Mouse (Mus musculus): Measurements from ENCODE around the gene H3f3b. TPM values are rescaled to one million over a fixed set of nuclear protein-coding genes. Genes with fewer than 3 reads are reported as not detected.
A peak's percentile ranks its signal among the peaks of the same experiment; 100 is the strongest.

The H3f3b gene
- total RNA-seq, 1 experiment from 2014 or later, result 997 TPM

GRCm38 (mm10) chr11:116055873-116056272 is 28.1 kb upstream of the H3f3b start:
- ATAC-seq (replicated peaks in 1 of 2; ENCODE audit: insufficient read depth in 1 of 2, low FRiP score in 2 of 2, low TSS enrichment in 1 of 2, low read depth in 1 of 2, poor library complexity in 2 of 2, severe bottlenecking in 2 of 2), result no peak

DNA sequence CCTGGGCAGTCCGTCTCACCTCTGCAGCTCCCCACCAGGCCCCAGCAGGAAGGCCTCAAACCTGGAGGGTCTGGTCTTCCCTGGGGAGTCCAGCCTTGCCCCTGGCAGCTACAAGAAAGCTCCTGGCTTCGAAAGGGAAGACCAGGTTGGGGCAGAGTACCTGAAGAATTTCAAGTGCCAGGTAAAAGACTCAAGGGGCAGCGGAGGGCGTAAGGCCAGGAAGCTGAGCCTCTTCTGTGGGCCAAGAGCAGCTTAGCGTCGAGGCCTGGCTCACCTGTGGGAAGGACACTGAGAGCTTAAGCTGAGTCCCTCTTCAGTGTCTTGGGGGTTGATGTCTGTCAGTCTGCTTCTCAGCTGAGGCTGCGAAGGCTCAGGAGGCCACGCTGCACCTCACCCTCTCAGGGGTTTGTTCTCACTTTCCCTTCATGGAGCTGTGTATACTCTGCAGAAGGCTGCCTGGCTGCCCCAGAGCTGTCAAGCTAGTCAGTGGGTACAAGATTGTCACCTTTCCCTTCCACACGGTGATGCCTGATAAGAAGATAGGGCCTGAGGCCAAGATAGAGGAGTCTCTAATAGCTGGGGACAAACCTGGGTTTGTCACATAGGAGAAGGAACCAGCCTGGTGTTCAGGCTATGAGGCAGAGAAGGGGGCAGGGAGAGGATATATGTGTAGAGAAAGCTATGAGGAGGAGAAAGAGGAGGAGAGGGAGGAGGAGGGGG is 25.9 kb upstream of the H3f3b start:
- no peak for ATAC-seq (replicated peaks in 1 of 2; ENCODE audit: insufficient read depth in 1 of 2, low FRiP score in 2 of 2, low TSS enrichment in 1 of 2, low read depth in 1 of 2, poor library complexity in 2 of 2, severe bottlenecking in 2 of 2)

DNA sequence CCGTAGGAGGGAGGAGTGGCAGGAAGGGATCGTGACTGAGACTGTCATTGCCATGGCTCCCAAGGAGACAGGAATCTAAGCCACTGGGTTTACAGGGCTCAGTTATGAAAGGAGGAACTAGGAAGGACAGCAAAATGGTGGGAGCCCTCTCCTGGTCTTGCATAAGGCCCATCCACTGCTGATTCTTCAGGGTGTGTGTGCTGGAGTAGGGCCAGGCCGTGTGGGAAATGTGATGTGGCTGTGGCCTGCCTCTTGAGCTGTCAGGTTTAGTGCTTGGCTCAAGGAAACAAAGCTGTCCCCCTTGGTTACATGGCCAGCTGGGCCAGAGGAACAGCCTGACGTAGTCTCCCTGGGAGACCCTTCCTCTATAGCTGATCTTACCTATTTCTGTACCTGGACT is 22.4 kb upstream of the H3f3b start:
- no peak for ATAC-seq (replicated peaks in 1 of 2; ENCODE audit: insufficient read depth in 1 of 2, low FRiP score in 2 of 2, low TSS enrichment in 1 of 2, low read depth in 1 of 2, poor library complexity in 2 of 2, severe bottlenecking in 2 of 2)

DNA sequence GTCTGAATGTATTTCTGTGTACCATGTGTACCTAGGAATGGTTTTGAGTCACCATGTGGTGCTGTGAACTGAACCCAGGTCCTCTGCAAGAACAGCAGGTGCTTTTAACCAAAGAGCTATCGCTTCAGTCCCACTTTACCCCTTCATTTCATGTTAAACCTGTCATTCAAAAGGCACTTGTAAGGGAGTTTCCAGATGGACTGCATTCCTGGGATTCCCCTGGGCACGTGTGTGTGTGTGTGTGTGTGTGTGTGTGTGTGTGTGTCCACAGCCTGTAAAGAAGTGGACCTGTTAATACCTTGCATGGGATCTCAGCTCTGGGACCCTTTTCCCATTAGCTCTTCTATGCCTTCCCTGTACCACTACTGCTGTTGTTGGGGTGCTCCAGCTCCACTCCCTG is 21.8 kb upstream of the H3f3b start:
- ATAC-seq (replicated peaks in 1 of 2; ENCODE audit: insufficient read depth in 1 of 2, low FRiP score in 2 of 2, low TSS enrichment in 1 of 2, low read depth in 1 of 2, poor library complexity in 2 of 2, severe bottlenecking in 2 of 2), result no peak

- ATAC-seq (replicated peaks in 1 of 2; ENCODE audit: insufficient read depth in 1 of 2, low FRiP score in 2 of 2, low TSS enrichment in 1 of 2, low read depth in 1 of 2, poor library complexity in 2 of 2, severe bottlenecking in 2 of 2), result no peak
Observed at GRCm38 (mm10) chr11:116045173-116045572, 17.4 kb upstream of the H3f3b start.

DNA sequence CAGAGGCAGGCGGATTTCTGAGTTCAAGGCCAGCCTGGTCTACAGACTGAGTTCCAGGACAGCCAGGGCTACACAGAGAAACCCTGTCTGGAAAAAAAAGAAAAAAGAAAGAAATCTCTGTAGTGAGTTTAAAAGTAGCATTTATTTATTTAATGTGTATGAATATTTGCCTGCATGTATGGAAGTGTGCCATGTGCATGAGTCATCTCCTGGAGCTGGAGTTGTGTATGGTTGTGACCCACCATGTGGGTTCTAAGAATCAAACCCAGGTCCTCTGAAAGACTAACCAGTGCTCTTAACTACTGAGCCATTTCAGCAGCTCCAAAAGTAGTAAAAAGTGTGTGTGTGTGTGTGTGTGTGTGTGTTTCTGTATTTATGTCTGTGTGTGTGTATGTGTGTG is 15.5 kb upstream of the H3f3b start:
- ATAC-seq (replicated peaks in 1 of 2; ENCODE audit: insufficient read depth in 1 of 2, low FRiP score in 2 of 2, low TSS enrichment in 1 of 2, low read depth in 1 of 2, poor library complexity in 2 of 2, severe bottlenecking in 2 of 2), result no peak

GRCm38 (mm10) chr11:116042372-116043138 is 14.8 kb upstream of the H3f3b start:
- ATAC-seq (replicated peaks in 1 of 2; ENCODE audit: insufficient read depth in 1 of 2, low FRiP score in 2 of 2, low TSS enrichment in 1 of 2, low read depth in 1 of 2, poor library complexity in 2 of 2, severe bottlenecking in 2 of 2), result no peak

GRCm38 (mm10) chr11:116041833-116042232 is 14.1 kb upstream of the H3f3b start:
- ATAC-seq (replicated peaks in 1 of 2; ENCODE audit: insufficient read depth in 1 of 2, low FRiP score in 2 of 2, low TSS enrichment in 1 of 2, low read depth in 1 of 2, poor library complexity in 2 of 2, severe bottlenecking in 2 of 2), result no peak

- ATAC-seq (replicated peaks in 1 of 2; ENCODE audit: insufficient read depth in 1 of 2, low FRiP score in 2 of 2, low TSS enrichment in 1 of 2, low read depth in 1 of 2, poor library complexity in 2 of 2, severe bottlenecking in 2 of 2), result no peak
Observed at GRCm38 (mm10) chr11:116040593-116040992, 12.8 kb upstream of the H3f3b start.

- ATAC-seq (replicated peaks in 1 of 2; ENCODE audit: insufficient read depth in 1 of 2, low FRiP score in 2 of 2, low TSS enrichment in 1 of 2, low read depth in 1 of 2, poor library complexity in 2 of 2, severe bottlenecking in 2 of 2), result no peak
Observed at GRCm38 (mm10) chr11:116037826-116038225, 10.1 kb upstream of the H3f3b start.

GRCm38 (mm10) chr11:116036671-116037070 is 8.9 kb upstream of the H3f3b start:
- ATAC-seq (replicated peaks in 1 of 2; ENCODE audit: insufficient read depth in 1 of 2, low FRiP score in 2 of 2, low TSS enrichment in 1 of 2, low read depth in 1 of 2, poor library complexity in 2 of 2, severe bottlenecking in 2 of 2), result no peak

- ATAC-seq (replicated peaks in 1 of 2; ENCODE audit: insufficient read depth in 1 of 2, low FRiP score in 2 of 2, low TSS enrichment in 1 of 2, low read depth in 1 of 2, poor library complexity in 2 of 2, severe bottlenecking in 2 of 2), result no peak
Observed at GRCm38 (mm10) chr11:116034584-116034983, 6.8 kb upstream of the H3f3b start.

GRCm38 (mm10) chr11:116030898-116031845 is 3.4 kb upstream of the H3f3b start:
- ATAC-seq (replicated peaks in 1 of 2; ENCODE audit: insufficient read depth in 1 of 2, low FRiP score in 2 of 2, low TSS enrichment in 1 of 2, low read depth in 1 of 2, poor library complexity in 2 of 2, severe bottlenecking in 2 of 2), result peak; percentile 28 to 29; a peak in 2 of 4 replicates

GRCm38 (mm10) chr11:116030088-116030897 is 2.5 kb upstream of the H3f3b start, which contains the start of gene Unk:
TSS of gene Unk (plus strand) at chr11:116030322.
- peak; percentile 85 to 89 for ATAC-seq (replicated peaks in 1 of 2; ENCODE audit: insufficient read depth in 1 of 2, low FRiP score in 2 of 2, low TSS enrichment in 1 of 2, low read depth in 1 of 2, poor library complexity in 2 of 2, severe bottlenecking in 2 of 2)

DNA sequence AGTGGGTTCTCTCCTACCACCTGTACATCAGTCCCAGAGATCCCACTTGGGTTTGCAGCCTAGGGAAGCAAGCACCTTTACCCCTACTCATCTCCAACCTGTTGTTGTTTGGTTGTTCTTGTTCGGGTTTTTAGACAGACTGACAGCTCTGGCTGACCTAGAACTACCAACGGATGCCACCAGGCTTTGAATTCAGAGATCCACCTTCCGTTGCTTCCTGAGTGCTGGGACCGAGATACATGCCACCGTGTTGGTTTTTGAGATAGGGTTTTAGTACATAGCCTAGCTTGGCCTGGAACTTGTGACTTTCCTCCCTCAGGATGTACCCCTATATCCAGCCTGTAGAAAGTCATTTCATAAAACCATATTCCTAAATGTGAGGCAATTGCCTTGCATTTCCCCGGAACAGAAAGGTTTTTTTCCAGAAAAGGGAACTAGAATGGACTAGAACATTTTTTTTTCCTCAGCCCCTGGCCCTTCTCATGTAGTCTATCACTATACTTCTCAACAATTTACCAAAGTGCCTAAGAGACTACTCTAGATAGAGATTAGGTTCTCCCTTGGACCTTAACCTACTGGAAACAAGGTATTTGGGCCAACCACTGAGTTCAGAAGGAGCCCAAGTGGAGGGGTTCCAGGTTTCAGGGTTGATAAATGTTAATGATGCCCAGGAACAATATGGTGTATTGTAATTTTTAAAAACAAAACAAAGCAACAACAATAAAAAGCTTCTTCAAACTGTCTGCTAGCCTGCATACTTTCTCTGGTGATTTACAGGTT is 1.5 kb upstream of the H3f3b start:
- no peak for ATAC-seq (replicated peaks in 1 of 2; ENCODE audit: insufficient read depth in 1 of 2, low FRiP score in 2 of 2, low TSS enrichment in 1 of 2, low read depth in 1 of 2, poor library complexity in 2 of 2, severe bottlenecking in 2 of 2)

GRCm38 (mm10) chr11:116028177-116028865 is 559 bp upstream of the H3f3b start:
- ATAC-seq (replicated peaks in 1 of 2; ENCODE audit: insufficient read depth in 1 of 2, low FRiP score in 2 of 2, low TSS enrichment in 1 of 2, low read depth in 1 of 2, poor library complexity in 2 of 2, severe bottlenecking in 2 of 2), result no peak
